Mouse (Mus musculus) brain, adult 2 months (tissue): ENCODE data around the gene Pacrg.

ENCODE experiments used
- DNase-seq: peaks from one replicate; pipeline ENCODE4 v3.0.0; 2011; ENCODE audit warnings: low read depth, low spot score

Pacrg gene

DNA sequence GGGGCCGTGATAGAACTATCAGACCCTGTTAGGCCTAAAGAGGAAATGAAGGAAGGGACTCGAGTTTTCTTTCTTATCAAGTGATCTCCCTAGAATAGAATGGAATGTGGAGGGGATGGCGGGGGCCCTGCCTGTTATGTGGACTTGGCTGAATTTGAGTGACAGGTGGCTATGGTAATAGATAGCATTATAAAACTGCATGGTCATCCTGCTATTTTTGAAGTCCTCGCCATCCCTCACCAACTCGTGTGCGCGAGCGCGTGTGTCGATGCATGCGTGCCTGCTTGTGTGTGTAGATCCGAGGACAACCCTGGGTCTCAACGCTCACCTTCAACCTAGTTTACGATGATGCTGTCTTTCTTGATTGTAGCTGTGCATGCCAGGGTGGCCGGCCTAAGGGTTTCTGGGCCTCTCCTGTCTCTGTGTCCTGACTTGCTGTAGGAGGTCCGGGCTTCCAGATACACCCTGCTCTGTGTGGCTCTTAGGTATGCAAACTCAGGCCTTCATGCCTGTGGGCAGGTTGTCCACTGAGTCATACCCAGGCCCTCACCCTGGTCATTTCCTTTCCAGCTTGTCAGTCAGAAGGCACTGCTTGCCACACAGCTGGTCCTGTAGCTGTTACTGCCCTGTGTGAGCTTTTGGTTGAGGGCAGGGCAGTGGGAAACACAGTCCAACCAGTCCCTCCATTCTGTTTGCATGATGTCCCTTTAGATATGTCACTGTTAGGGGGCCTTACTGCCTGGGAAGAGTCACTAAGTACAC lies 287.6 kb downstream of the Pacrg start:
- no peak for DNase-seq

DNA sequence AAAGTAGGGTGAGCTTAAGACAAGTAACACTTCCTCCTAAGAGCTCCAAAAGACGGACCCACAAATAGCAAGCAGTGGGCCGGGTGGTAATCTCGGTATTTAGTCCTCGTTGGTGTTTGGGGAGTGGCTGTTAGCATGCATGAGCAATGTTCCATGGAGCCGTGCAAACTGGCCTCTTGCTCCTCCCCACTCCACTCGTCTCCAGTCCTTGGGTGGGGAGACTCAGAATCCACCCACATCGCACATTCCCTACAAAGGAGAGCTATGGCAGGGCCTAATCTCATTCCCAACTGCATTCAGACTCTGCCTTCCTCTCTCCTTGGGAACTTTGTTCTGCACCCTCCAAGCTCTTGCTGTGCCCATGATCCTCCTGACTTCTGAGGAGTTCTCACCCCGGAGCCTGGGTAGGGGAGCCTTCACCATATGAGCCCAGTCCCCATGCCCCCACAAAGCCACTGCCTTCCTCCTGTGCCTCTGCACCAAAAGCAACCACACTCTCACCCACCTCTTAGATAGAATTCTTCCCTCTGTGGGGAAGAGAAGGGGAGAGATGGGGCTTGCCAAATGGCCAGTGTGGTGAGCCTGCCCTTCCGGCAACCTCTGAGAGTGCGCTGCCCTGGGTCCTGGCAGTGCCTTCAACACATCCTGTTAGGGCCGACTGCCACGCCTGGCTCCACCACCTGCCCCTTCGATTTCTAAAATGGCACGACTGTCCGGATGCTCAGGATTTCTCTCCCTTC lies 289.2 kb downstream of the Pacrg start:
- DNase-seq = peak; percentile 65

GRCm38 (mm10) chr17:10549825-10550224 lies 290.3 kb downstream of the Pacrg start:
- DNase-seq = no peak

GRCm38 (mm10) chr17:10548969-10549368 lies 291.1 kb downstream of the Pacrg start:
- DNase-seq = no peak

DNA sequence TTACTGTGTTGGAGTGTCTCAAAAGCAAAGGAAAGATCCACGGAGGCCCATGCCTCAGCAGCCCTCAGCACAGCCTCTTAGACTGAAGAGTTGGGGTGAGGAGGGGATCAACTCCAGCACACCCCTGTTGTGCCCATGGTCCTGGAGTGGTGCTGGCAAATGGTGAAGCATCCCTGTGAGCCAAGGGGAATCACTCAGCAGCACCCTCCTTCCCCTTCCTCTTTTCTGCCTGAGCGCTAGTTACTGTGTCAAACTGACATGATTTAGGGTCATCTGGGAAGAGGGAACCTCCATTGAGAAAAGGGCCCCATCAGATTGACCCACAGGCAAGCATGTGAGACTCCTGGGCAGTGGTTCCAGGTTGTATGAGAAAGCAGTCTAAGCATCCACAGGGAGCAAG lies 299.3 kb downstream of the Pacrg start:
- no peak for DNase-seq

GRCm38 (mm10) chr17:10534206-10534605 lies 305.9 kb downstream of the Pacrg start:
- DNase-seq = peak; percentile 33

GRCm38 (mm10) chr17:10533461-10533860 lies 306.6 kb downstream of the Pacrg start:
- DNase-seq = no peak

DNA sequence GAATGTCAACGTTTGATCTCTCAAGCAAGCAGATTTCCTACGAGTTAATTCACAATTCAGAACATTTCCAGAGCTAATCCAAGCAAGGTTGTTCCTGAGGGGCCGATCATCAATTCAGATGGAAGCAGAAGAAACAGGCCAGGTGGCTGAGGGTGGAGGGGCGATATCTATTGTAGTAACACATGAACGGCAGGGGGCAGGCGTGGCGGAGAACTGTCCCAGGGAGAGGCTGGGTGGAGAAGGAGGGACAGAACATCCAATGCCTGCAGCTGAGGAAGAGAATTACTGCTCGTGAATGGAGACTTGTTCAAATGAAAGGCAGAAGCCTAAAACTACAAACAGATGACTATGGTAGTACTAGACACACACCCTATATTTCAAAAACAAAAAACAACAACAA lies 309.1 kb downstream of the Pacrg start:
- DNase-seq = peak; percentile 63

DNA sequence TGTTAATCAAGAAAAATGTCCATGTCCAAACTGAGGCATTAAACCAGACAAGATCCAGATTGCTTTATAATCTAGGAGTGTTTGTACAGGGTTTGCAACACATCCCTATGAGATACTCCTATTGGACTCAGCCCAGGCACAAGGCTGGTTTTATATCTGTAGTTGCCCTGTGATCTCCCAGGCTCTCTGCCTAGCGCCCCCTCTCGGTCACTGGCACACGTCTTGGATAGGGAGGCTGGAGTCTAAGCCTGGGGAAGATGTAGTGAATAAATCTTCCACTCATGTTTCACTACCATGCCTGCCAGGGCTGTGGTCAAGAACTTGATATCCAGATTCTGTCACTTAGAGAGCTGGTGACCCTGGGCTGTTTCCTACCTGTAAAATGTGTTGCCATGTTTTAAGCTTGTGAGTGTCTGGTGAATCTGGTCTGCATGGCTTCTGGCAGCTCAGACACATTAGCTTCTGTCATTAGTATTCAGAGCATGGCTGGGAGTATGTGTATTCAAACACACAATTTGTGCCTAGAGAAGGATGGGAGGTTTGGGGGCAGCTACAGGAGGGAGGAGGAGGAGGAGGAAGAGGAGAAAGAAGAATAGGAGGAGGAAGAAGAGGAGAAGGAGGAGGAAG lies 310.7 kb downstream of the Pacrg start:
- DNase-seq = peak; percentile 41

- peak; percentile 20 for DNase-seq
Measured at GRCm38 (mm10) chr17:10521282-10521681, 318.8 kb downstream of the Pacrg start.

DNA sequence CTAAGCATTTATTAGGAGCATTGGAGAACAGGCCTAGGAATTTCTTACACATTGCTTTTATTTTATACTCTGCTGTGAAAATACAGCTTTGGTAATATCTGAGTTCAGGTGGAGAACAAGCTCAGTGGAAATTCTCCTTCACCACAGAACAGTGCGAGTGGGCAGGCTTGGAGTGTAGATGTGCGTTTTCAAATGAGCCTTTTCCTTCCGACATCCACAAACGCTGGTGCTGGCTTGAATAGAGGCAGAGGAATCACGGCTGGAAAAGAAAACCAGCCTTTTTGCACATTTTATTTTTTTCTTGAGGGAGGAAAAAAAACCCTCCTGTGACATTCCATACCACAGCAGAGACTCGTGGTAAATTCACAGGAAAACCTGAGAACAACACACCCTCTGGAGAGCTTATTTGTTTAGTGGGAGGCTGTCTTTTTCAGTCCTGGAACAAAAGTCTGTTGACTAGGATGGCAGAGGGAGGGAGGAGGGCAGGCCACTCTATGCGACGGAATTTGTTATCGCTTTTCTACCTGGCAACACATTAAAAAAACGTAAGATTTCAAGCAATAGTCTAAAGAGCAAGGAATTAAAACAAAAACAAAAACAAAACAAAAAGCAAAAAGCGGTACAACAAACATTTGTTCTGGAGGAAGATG lies 320.5 kb downstream of the Pacrg start:
- peak; percentile 62 for DNase-seq

DNA sequence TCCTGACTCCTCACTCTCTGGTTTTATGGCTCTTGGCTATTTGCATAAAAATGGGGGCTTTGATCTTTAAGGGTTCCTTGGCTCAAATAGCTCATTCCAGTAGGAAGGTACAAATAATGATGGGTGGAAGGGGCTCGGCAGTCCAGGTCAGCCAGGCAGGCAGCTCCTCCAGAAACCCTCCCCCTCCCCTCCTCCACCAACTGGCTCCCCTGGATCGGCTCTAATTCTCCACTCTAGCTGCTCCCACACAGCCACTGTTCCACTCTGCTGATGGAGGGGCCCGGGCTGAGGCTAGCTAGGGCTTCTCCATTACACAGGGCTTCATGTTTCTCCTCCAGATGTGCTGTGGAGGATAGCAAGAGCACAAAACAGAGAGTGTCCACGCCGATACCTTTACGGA lies 325.3 kb downstream of the Pacrg start:
- no peak for DNase-seq

DNA sequence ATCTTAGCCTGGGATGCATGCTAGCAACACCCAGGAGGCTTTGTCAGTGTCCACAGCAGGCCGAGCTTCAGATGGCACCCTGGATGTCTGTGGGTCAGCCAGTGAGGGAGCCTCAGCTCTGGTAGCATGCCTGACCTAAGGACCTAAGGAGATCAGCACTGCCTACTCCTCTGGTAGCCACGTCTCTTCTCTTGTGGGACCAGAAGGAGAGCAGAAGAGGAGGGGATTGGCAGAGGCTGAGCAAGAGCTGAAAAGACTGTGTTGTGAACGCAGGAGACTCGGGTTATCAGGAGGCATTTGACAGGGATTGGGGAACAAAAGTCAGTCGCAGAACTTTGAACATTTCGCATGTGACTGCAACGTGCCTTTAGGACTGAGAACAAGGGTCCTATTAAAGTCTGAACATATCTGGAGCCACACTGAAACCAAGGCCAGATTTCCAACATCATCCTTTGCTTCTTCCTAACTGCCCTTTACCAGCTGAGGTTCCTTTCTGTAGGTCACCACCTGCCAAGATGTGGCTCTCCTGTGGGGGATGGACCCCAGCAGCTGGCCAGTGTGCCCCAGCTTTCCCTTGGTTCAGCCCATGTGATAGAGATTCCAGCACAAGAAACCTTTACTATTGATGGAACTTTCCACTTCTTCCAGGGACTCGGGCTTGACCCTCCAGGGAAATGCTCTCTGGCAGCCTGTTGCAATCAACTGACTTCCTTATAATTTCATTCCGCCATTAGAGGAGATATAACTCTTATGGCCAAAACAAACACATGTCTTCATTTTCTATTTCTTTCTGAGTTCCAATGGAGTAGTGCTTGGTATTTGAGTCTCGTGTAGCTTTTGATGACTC lies 329.0 kb downstream of the Pacrg start:
- no peak for DNase-seq

GRCm38 (mm10) chr17:10510467-10510866 lies 329.6 kb downstream of the Pacrg start:
- no peak for DNase-seq

GRCm38 (mm10) chr17:10508088-10508487 lies 332.0 kb downstream of the Pacrg start:
- no peak for DNase-seq

- peak; percentile 95 for DNase-seq
Measured at GRCm38 (mm10) chr17:10507466-10507865, 332.6 kb downstream of the Pacrg start.

DNA sequence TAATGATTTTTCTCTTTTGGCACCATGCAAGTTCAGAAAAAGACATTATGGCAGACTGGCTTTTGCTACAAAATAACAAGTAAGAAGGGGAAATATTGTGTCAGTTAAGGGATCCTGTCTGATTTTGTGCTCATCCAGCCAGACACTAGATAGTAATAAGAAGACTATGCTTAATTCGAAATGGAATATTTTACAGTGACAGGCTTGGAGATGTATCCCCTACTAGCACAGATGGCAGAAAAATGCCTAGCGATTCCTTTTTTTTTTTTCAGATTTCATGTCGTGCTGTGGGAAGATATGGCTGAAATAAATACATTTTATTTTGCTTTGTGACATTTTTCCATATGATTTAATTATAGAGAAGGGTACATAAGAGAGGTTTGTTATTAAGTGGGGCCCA lies 333.2 kb downstream of the Pacrg start:
- peak; percentile 54 for DNase-seq

DNA sequence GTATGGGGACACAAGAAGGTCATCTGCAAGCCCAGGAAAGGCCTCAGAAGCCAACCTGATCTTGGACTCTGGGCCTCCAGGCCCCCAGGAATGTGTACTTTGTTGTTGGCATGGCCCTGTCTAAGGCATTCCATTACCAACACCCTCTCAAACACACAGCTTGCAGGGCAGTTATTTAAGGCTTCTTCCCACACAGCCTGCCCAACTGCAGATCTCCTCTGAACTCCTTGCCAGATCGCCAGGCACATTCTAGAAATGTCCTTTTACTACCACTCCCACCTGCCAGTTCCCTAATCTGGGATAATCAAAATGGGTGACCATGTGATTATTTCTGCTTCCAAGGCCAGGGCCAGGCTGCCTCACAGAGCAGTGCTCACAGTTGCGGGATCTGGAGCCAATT lies 338.7 kb downstream of the Pacrg start:
- DNase-seq = peak; percentile 41

- DNase-seq = peak; percentile 41
Measured at GRCm38 (mm10) chr17:10500795-10501432, 339.2 kb downstream of the Pacrg start.

DNA sequence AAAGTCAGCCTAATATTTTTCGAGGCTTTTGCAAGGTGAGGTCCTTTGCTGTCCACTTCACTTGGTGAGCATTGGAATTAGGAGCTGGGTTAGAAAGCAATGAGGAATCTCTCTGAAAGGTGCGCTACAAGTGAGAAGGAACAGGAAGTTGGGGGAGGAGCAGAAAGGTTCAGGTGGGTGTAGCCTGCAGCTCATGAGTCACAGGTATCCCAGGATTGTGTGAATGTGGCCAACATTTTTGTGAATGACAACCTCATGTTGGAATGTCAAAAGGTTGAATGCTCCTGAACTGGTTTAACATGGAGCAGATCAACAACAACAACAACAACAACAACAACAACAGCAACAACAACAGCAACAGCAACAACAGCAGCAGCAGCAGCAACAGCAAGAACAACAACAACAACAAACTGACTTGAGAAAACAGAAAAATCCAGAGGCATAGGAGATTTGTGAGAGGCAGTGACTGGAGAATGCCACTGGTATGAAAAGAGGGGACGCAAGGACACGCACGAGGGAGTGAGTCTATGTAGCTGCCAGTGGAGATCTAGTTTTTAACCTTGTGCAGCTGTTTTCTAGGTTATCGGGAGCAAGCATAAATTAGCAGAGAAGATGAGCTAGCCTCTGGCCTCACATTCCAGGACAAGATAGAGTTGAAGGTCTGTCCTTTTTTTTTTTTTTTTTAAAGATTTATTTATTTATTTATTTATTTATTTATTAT lies 341.0 kb downstream of the Pacrg start:
- no peak for DNase-seq
